ENCODE assay signal across 8 mouse cellular contexts in the genomic region with DNA sequence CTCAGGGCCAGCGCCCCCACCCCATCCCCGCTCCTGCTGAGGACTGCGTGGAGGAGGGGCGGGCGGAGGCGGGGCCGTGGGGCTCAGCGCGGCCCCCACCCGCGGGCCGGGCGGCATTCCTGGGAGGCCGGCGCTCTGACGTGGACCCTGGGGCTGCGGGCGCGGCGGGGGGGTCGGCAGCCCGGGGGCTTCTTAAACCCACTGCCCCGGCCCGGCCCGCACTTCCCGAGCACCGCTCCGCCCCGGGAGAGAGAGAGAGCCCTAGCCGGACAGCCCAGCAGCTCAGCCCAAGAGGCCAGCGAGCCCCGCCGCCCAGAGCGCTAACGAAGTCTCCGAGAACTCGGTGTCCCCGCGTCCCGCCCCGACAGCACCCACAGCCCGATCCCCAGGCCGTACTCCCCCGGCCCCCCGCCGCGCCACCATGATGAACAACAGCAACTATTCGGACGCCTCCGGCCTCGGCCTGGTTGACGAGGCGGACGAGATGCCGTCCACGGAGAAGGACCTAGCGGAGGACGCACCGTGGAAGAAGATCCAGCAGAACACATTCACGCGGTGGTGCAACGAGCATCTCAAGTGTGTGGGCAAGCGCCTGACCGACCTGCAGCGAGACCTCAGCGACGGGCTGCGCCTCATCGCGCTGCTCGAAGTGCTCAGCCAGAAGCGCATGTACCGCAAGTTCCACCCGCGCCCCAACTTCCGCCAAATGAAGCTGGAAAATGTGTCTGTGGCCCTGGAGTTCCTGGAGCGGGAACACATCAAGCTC. TPM values are rescaled to one million over a fixed set of nuclear protein-coding genes. Genes with fewer than 3 reads are reported as not detected.
DNase-seq lines count a peak whose midpoint lies in the region; ATAC-seq and TF ChIP-seq lines count a peak whose summit lies in the region.

A gene (plus strand): TSS at position 219 of the 766 bp plus-strand sequence.

- peak; percentile 26 for ATAC-seq in kidney, embryonic 14.5 days (ENCODE audit: low FRiP score, low TSS enrichment)
- ATAC-seq in hindbrain, postnatal 0 days = 0 out of 2 replicates have a peak, but pooled peaks have one; percentile 10

- no peak for TF ChIP-seq CTCF in hindbrain, postnatal 0 days (IDR thresholded peaks at IDR 0.05; ENCODE audit: low read depth)

- peaks cover 4% of the 10 kb centered on the region for H3K27me3 ChIP-seq in kidney, embryonic 14.5 days (ENCODE audit: control insufficient read depth, insufficient read depth, low read length)
- peaks cover 13% of the 10 kb centered on the region for H3K27me3 ChIP-seq in hindbrain, postnatal 0 days (ENCODE audit: insufficient read depth, low read length)
- no peaks in the 10 kb centered on the region for H3K27me3 ChIP-seq in splenic B cell, adult 2 months (ENCODE audit: control insufficient read depth, insufficient read depth, low read length, poor library complexity, severe bottlenecking)

- peak within 1 kb of the TSS; percentile 66 for H3K9ac ChIP-seq in kidney, embryonic 14.5 days (ENCODE audit: low read depth, low read length)
- H3K9ac ChIP-seq in hindbrain, postnatal 0 days (replicated peaks; ENCODE audit: low read length) = peak within 1 kb of the TSS; percentile 38

- peaks cover 32% of the 10 kb centered on the region for H3K4me1 ChIP-seq in kidney, embryonic 14.5 days (ENCODE audit: control insufficient read depth, insufficient read depth, low read length)
- H3K4me1 ChIP-seq in hindbrain, postnatal 0 days (ENCODE audit: insufficient read depth, low read length) = peaks cover 16% of the 10 kb centered on the region; the same call in 1 of the 2 replicates

- no peaks in the 10 kb centered on the region for H3K9me3 ChIP-seq in kidney, embryonic 14.5 days (ENCODE audit: control insufficient read depth, low read length)
- H3K9me3 ChIP-seq in hindbrain, postnatal 0 days (ENCODE audit: low read length) = no peaks in the 10 kb centered on the region

- no peaks in the 10 kb centered on the region; the same call in 1 of the 2 replicates for H3K36me3 ChIP-seq in kidney, embryonic 14.5 days (ENCODE audit: control insufficient read depth, insufficient read depth, low read length)
- H3K36me3 ChIP-seq in hindbrain, postnatal 0 days (ENCODE audit: insufficient read depth, low read length) = no peaks in the 10 kb centered on the region
- no peaks in the 10 kb centered on the region for H3K36me3 ChIP-seq in splenic B cell, adult 2 months (ENCODE audit: control insufficient read depth, insufficient read depth, low read length, poor library complexity, severe bottlenecking)

- H3K27ac ChIP-seq in kidney, embryonic 14.5 days (ENCODE audit: low read depth, low read length) = no peak within 1 kb of the TSS; the same call in 1 of the 2 replicates
- H3K27ac ChIP-seq in hindbrain, postnatal 0 days = no peak within 1 kb of the TSS; the same call in 1 of the 2 replicates

- DNase-seq in kidney, adult 8-10 months = no peak
- peak; percentile 17 for DNase-seq in brain, adult 2 months (ENCODE audit: low read depth, low spot score)
- peak; percentile 71 for DNase-seq in gastrocnemius, postnatal 25 days
- peak; percentile 21 for DNase-seq in hindbrain, postnatal 0 days (ENCODE audit: low spot score)
- peak; percentile 43 for DNase-seq in lung, postnatal 10 days
- peak; percentile 12 for DNase-seq in splenic B cell, adult 2 months (ENCODE audit: low read depth, low spot score)
- no peak for DNase-seq in left cerebral cortex, adult 18-20 months (ENCODE audit: low spot score in 2 of 2)

- H3K4me3 ChIP-seq in kidney, embryonic 14.5 days (ENCODE audit: low read length) = peak within 1 kb of the TSS; percentile 60
- H3K4me3 ChIP-seq in hindbrain, postnatal 0 days (ENCODE audit: low read length) = peak within 1 kb of the TSS; percentile 36

- H3K4me2 ChIP-seq in kidney, embryonic 14.5 days (replicated peaks; ENCODE audit: low read depth, low read length) = peak within 1 kb of the TSS; percentile 86
- peak within 1 kb of the TSS; percentile 60 for H3K4me2 ChIP-seq in hindbrain, postnatal 0 days (ENCODE audit: low read depth, low read length)

- under 1% methylated on average over 75 of the region's 77 CpGs for WGBS in kidney, embryonic 14.5 days
- WGBS in hindbrain, postnatal 0 days = 2% methylated on average over 52 of the region's 77 CpGs

RNA-seq across cellular contexts. Expression of the gene that starts here (rescaled TPM):
- 5.5 and 8.3 TPM in 2 replicates for polyA plus RNA-seq in kidney, embryonic 14.5 days (2014; fragmentation: Nextera tagmentation; extraction: Ambion mirVana)
- total RNA-seq in gastrocnemius, postnatal 25 days (2021) = 100 to 1,000 TPM; 420 to 954 TPM
- total RNA-seq in hindbrain, postnatal 0 days (2014; rRNA removed) = 17.6 and 19.4 TPM in 2 replicates
- polyA plus RNA-seq in hindbrain, postnatal 0 days (2015; fragmentation: Nextera tagmentation; extraction: Ambion mirVana) = 1.8 TPM in 2 replicates
- 1 to 10 TPM; 1.4 to 1.5 TPM for total RNA-seq in left cerebral cortex, adult 18-20 months (2021)

Comparison
In these comparisons a context has a peak if more than half of its experiments do, and no peak if none do; other contexts are left out.
1. RNA of the gene that starts here (total RNA-seq): 420 to 954 TPM in gastrocnemius, postnatal 25 days; 17.6 to 19.4 TPM in hindbrain, postnatal 0 days and 1.4 to 1.5 TPM in left cerebral cortex, adult 18-20 months; every median in the first group is over 10 times any median in the second.
2. DNase-seq: peak in brain, adult 2 months (single experiment), gastrocnemius, postnatal 25 days (single experiment), hindbrain, postnatal 0 days (single experiment), lung, postnatal 10 days (single experiment) and splenic B cell, adult 2 months (single experiment); none in kidney, adult 8-10 months (0 of 2) and left cerebral cortex, adult 18-20 months (0 of 2).